ENCODE assay signal across 12 mouse cellular contexts in the genomic region with DNA sequence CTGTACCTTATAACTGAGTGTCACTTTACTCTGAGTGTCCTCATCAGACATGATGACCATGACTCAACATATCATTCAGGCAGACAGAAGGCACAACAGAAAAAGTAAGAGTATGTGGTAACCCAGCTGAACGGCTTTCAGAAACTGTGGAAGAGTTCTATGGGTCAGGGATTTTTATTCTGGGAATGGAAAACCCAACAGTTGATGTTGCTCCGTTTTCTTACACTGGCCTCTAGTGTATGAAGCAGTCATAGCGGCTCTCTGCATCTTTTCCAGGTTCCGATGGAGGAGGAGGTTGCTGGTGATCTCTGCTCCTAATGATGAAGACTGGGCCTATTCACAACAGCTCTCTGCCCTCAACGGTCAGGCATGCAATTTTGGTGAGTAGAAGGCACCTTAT. TPM values are rescaled to one million over a fixed set of nuclear protein-coding genes. Genes with fewer than 3 reads are reported as not detected.
DNase-seq lines count a peak whose midpoint lies in the region; ATAC-seq and TF ChIP-seq lines count a peak whose summit lies in the region.
"Had no signal": no experiment of that assay in that cellular context is flagged by ENCODE, and none has a peak within 500 bp of the region (broad histone marks: within the 10 kb centered on the region; RNA-seq: fewer than 3 reads in every experiment).

No protein-coding gene starts in this region.

- no peak for ATAC-seq in forebrain, embryonic 14.5 days

- DNase-seq in forebrain, embryonic 14.5 days (ENCODE audit: low spot score), result peak; percentile 13
- no peak for DNase-seq in forebrain, embryonic 10.5 days (ENCODE audit: extremely low spot score, low spot score)
- DNase-seq in layer of hippocampus, adult 2 months (ENCODE audit: low spot score in 2 of 2), result peak in 1 of 2 experiments; percentile 16
- DNase-seq in layer of hippocampus, postnatal 25 days (ENCODE audit: extremely low spot score in 1 of 2, low spot score in 1 of 2), result no peak
- peak; percentile 26 for DNase-seq in 416B (ENCODE audit: low read depth)
- DNase-seq in adipocyte (ENCODE audit: low spot score), result peak; percentile 94
- no peak for DNase-seq in spleen, postnatal 10 days (ENCODE audit: low spot score in 2 of 2)
- no peak for DNase-seq in B cell, adult 2 months
- DNase-seq: thymus, adult 2 months had no signal

- TF ChIP-seq CTCF in layer of hippocampus, adult 2 months (conservative IDR thresholded peaks at IDR 0.05), result peak; percentile 81

- WGBS in forebrain, embryonic 14.5 days, result 74% methylated on average over 5 of the region's 5 CpGs
- 74% methylated on average over 5 of the region's 5 CpGs for WGBS in forebrain, embryonic 10.5 days

- no peaks in the 10 kb centered on the region for H3K9me3 ChIP-seq in forebrain, embryonic 14.5 days (replicated peaks; ENCODE audit: control insufficient read depth, low read length)
- no peaks in the 10 kb centered on the region for H3K9me3 ChIP-seq in forebrain, embryonic 10.5 days
- H3K9me3 ChIP-seq: G1E; limb, embryonic 13.5 days; midbrain, embryonic 12.5 days had no signal

- H3K9ac ChIP-seq in forebrain, embryonic 14.5 days (ENCODE audit: low read length), result no peak overlapping the region
- H3K9ac ChIP-seq: limb, embryonic 13.5 days; midbrain, embryonic 12.5 days had no signal

- H3K4me2 ChIP-seq in forebrain, embryonic 14.5 days (ENCODE audit: low read length), result no peak overlapping the region
- H3K4me2 ChIP-seq: limb, embryonic 13.5 days; midbrain, embryonic 12.5 days had no signal

- no peaks in the 10 kb centered on the region for H3K36me3 ChIP-seq in forebrain, embryonic 14.5 days (ENCODE audit: control insufficient read depth, insufficient read depth, low read length)
- H3K36me3 ChIP-seq in forebrain, embryonic 10.5 days (replicated peaks), result no peaks in the 10 kb centered on the region
- H3K36me3 ChIP-seq: G1E; midbrain, embryonic 12.5 days had no signal

- H3K27ac ChIP-seq in forebrain, embryonic 14.5 days (ENCODE audit: low read depth, low read length), result no peak overlapping the region
- H3K27ac ChIP-seq in forebrain, embryonic 10.5 days, result no peak overlapping the region
- peak overlapping the region; percentile 2; the same call in 1 of the 2 replicates for H3K27ac ChIP-seq in layer of hippocampus, adult 2 months
- H3K27ac ChIP-seq: limb, embryonic 13.5 days; midbrain, embryonic 12.5 days had no signal

- H3K4me3 ChIP-seq in forebrain, embryonic 14.5 days (ENCODE audit: low read depth, low read length), result no peak overlapping the region
- no peak overlapping the region for H3K4me3 ChIP-seq in forebrain, embryonic 10.5 days
- H3K4me3 ChIP-seq in layer of hippocampus, adult 2 months, result no peak overlapping the region
- H3K4me3 ChIP-seq: limb, embryonic 13.5 days; midbrain, embryonic 12.5 days had no signal

- H3K27me3 ChIP-seq in forebrain, embryonic 14.5 days (replicated peaks; ENCODE audit: control insufficient read depth, insufficient read depth, low read length), result no peaks in the 10 kb centered on the region
- H3K27me3 ChIP-seq in forebrain, embryonic 10.5 days (ENCODE audit: poor library complexity, severe bottlenecking), result no peaks in the 10 kb centered on the region
- H3K27me3 ChIP-seq: limb, embryonic 13.5 days; midbrain, embryonic 12.5 days had no signal

- H3K4me1 ChIP-seq in forebrain, embryonic 14.5 days (ENCODE audit: control insufficient read depth, insufficient read depth, low read length), result 0 out of 2 replicates have a peak, but pooled peaks cover 3% of the 10 kb centered on the region
- H3K4me1 ChIP-seq in forebrain, embryonic 10.5 days, result no peaks in the 10 kb centered on the region
- H3K4me1 ChIP-seq: midbrain, embryonic 12.5 days had no signal

RNA-seq across cellular contexts. Expression of a gene that starts 29.4 kb away (rescaled TPM):
- 14.1 and 22.6 TPM in 2 replicates for polyA plus RNA-seq in forebrain, embryonic 14.5 days (2014; fragmentation: Nextera tagmentation; extraction: Ambion mirVana)
- polyA plus RNA-seq in forebrain, embryonic 10.5 days (2016; fragmentation: Nextera tagmentation; extraction: Ambion mirVana), result 11.7 and 14.0 TPM in 2 replicates
- 1 to 10 TPM; 3.1 to 3.8 TPM for total RNA-seq in layer of hippocampus, adult 2 months (2021)
- total RNA-seq in layer of hippocampus, postnatal 25 days (2021), result 1 to 10 TPM; 3.9 to 4.0 TPM
- polyA plus RNA-seq: G1E had no signal

RNA-seq across cellular contexts. Expression of a gene that starts 35.9 kb away (rescaled TPM):
- polyA plus RNA-seq in forebrain, embryonic 14.5 days (2014; fragmentation: Nextera tagmentation; extraction: Ambion mirVana), result 24.4 and 31.5 TPM in 2 replicates
- polyA plus RNA-seq in forebrain, embryonic 10.5 days (2016; fragmentation: Nextera tagmentation; extraction: Ambion mirVana), result 10.1 and 12.0 TPM in 2 replicates
- total RNA-seq in layer of hippocampus, adult 2 months (2021), result 10 to 100 TPM; 49.3 to 52.8 TPM
- 10 to 100 TPM; 51.0 to 53.9 TPM for total RNA-seq in layer of hippocampus, postnatal 25 days (2021)

RNA-seq across cellular contexts. Expression of a gene that starts 36.0 kb away (rescaled TPM):
- 41.2 and 47.7 TPM in 2 replicates for polyA plus RNA-seq in forebrain, embryonic 14.5 days (2014; fragmentation: Nextera tagmentation; extraction: Ambion mirVana)
- 33.3 and 34.6 TPM in 2 replicates for polyA plus RNA-seq in forebrain, embryonic 10.5 days (2016; fragmentation: Nextera tagmentation; extraction: Ambion mirVana)
- total RNA-seq in layer of hippocampus, adult 2 months (2021), result 10 to 100 TPM; 42.9 to 45.3 TPM
- total RNA-seq in layer of hippocampus, postnatal 25 days (2021), result 10 to 100 TPM; 43.5 to 44.0 TPM

Comparison
In these comparisons a context has a peak if more than half of its experiments do, and no peak if none do; other contexts are left out.
1. DNase-seq: peak in forebrain, embryonic 14.5 days (single experiment), 416B (single experiment) and adipocyte (single experiment); none in forebrain, embryonic 10.5 days (single experiment), layer of hippocampus, postnatal 25 days (0 of 2), spleen, postnatal 10 days (0 of 2) and B cell, adult 2 months (0 of 2).